Mouse (Mus musculus) lung, embryonic 16.5 days (tissue): ENCODE data around the gene Trim45. TPM values are rescaled to one million over a fixed set of nuclear protein-coding genes. Genes with fewer than 3 reads are reported as not detected.

ENCODE experiments used
- ATAC-seq: fragments of 200-750 bp; cut with Nextera tagmentation; 2 replicates; pipeline ENCODE4 v1.8.0; 2017; ENCODE audit warnings: low read depth, mild to moderate bottlenecking, moderate library complexity
- H3K27ac ChIP-seq: fragments of 300-500 bp; sonication (generic); 2 replicates; pipeline ENCODE4 v1.5.1; 2014; ENCODE audit warnings: mild to moderate bottlenecking, control low read depth, low read length
- H3K27me3 ChIP-seq: fragments of 300-500 bp; sonication (generic); 2 replicates; pipeline ENCODE4 v1.6.1; 2014; ENCODE audit warnings: low read depth, low read length, mixed read lengths; ENCODE audit not compliant: control insufficient read depth, insufficient read depth
- H3K36me3 ChIP-seq: fragments of 300-500 bp; sonication (generic); 2 replicates; pipeline ENCODE4 v1.6.1; 2014; ENCODE audit warnings: low read length; ENCODE audit not compliant: control insufficient read depth, insufficient read depth
- H3K4me1 ChIP-seq: fragments of 300-500 bp; sonication (generic); replicated peaks from 2 replicates; pipeline ENCODE4 v1.6.1; 2014; ENCODE audit warnings: low read length, mixed read lengths; ENCODE audit not compliant: control insufficient read depth, insufficient read depth
- H3K4me2 ChIP-seq: fragments of 300-500 bp; sonication (generic); 2 replicates; pipeline ENCODE4 v1.6.1; 2014; ENCODE audit warnings: low read depth, low read length, control low read depth
- H3K4me3 ChIP-seq: fragments of 300-500 bp; sonication (generic); 2 replicates; pipeline ENCODE4 v1.5.1; 2014; ENCODE audit warnings: mild to moderate bottlenecking, low read length, control low read depth
- H3K9ac ChIP-seq: fragments of 300-500 bp; sonication (generic); 2 replicates; pipeline ENCODE4 v1.6.1; 2014; ENCODE audit warnings: low read length, control low read depth
- H3K9me3 ChIP-seq: fragments of 300-500 bp; sonication (generic); 2 replicates; pipeline ENCODE4 v1.6.1; 2016; ENCODE audit warnings: low read length; ENCODE audit not compliant: control insufficient read depth
- WGBS: fragments of 180-500 bp; shearing (Covaris S2); extraction: QIAGEN DNeasy Blood & Tissue Kit; methylation state at CpG from one replicate; pipeline ENCODE4 v1.1.7; 2014; 5-methylcytosine and 5-hydroxymethylcytosine counted together
- polyA plus RNA-seq: library from polyadenylated mRNA; unstranded; fragments of >200 nt; fragmentation: Nextera tagmentation; extraction: Ambion mirVana; gene quantifications from 2 replicates; pipeline ENCODE4 v1.2.1, GENCODE M21; 2015

Trim45 gene
- polyA plus RNA-seq, 1 experiment from 2014 or later, result 5.4 TPM

DNA sequence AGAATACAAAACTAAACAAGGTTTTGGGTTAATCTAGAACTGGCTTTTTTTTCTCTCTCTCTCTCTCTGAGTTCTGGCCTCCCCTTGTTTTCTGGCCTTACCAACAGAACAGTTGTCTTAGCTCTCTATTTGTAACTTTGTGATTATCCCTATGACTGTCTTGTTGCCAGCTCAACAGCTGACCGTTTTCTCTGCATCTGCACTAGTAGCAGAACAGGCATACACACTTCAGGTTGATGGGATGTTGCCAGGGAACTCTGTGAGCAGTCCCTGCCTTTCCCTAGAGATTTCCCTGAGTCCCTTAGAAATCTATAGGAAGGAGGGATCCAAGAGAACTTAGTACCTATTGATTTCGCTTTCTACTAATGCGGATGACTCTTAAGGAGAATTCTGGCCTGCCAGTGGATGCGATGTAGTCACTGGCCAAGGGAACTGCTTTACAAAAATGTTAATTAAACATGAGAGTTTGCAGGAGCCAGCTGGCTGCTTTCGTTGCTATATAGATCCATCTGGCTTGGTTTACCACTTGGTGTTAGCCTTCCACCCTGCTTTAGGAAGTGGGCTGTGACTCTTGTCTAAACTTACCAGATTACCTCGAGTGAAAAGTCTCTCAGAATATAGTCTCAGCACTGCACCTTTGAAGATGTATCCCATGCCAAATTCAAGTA, 2.2 kb downstream of the Trim45 start:
- no peak overlapping the region for H3K4me2 ChIP-seq
- H3K4me1 ChIP-seq, result peaks cover 19% of the 10 kb centered on the region
- WGBS, result 64% methylated on average over 6 of the region's 6 CpGs
- no peak overlapping the region for H3K27ac ChIP-seq
- no peak for ATAC-seq
- H3K9ac ChIP-seq, result no peak overlapping the region
- no peaks in the 10 kb centered on the region; the same call in 1 of the 2 replicates for H3K36me3 ChIP-seq
- H3K27me3 ChIP-seq, result no peaks in the 10 kb centered on the region
- H3K9me3 ChIP-seq, result no peaks in the 10 kb centered on the region
- H3K4me3 ChIP-seq, result no peak overlapping the region

DNA sequence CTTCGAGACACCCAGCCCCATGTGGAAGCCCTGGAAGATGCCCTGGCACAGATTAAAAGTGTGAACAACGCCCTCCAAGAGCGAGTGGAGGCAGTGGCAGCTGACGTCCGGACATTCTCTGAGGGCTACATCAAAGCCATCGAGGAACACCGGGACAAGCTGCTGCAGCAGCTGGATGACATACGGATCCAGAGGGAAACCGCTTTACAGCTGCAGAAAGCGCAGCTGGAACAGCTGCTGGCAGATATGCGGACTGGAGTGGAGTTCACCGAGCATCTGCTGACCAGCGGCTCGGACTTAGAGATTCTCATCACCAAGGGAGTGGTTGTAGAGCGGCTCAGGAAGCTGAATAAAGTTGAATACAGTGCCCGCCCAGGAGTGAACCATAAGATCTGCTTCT, 3.2 kb downstream of the Trim45 start:
- H3K27ac ChIP-seq, result no peak overlapping the region
- no peak overlapping the region for H3K9ac ChIP-seq
- no peaks in the 10 kb centered on the region for H3K27me3 ChIP-seq
- H3K9me3 ChIP-seq, result no peaks in the 10 kb centered on the region
- H3K4me3 ChIP-seq, result no peak overlapping the region
- 48% methylated on average over 16 of the region's 16 CpGs for WGBS
- H3K36me3 ChIP-seq, result no peaks in the 10 kb centered on the region; the same call in 1 of the 2 replicates
- ATAC-seq, result no peak
- peaks cover 19% of the 10 kb centered on the region for H3K4me1 ChIP-seq
- no peak overlapping the region for H3K4me2 ChIP-seq

DNA sequence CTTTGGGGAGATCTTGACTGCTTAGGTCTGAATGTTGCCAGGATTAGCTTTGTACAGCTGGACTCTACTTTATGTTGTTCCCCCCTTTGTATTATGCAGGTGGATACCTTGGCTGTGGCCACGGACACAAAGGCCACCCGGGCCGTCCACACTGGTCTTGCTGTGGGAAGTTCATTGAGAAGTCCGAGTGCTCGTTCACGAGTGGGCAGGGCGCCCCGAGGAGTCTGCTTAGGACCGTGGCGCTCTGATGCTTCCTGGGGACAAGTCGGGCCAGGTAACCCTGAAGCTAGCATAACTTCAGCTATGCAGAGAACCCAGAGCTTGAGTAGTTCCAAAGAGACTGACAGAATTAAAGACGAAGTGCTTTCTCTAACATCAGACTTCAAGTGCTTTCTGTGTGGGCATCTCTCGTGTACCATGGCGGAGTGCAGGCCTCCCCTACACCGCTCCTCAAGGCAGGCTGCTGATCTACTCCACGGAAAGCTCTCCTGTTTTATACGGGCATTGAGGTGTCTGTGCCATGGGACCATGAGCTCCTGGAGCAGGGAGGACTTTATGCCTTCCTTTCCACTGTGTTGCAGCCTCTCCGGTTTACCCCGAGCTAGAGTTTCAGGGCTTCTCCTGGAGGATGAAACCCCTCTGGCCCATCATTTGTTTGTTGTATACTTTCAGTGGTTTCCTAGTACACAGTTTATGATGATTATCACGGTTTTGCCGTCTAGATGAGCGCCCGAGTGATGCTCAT, 9.5 kb downstream of the Trim45 start:
- H3K9me3 ChIP-seq, result no peaks in the 10 kb centered on the region
- no peaks in the 10 kb centered on the region for H3K4me1 ChIP-seq
- H3K4me3 ChIP-seq, result no peak overlapping the region
- no peaks in the 10 kb centered on the region for H3K27me3 ChIP-seq
- 91% methylated on average over 23 of the region's 23 CpGs for WGBS
- no peak overlapping the region for H3K4me2 ChIP-seq
- ATAC-seq, result no peak
- H3K27ac ChIP-seq, result no peak overlapping the region
- H3K36me3 ChIP-seq, result peaks cover 9% of the 10 kb centered on the region; the same call in 1 of the 2 replicates
- no peak overlapping the region for H3K9ac ChIP-seq

DNA sequence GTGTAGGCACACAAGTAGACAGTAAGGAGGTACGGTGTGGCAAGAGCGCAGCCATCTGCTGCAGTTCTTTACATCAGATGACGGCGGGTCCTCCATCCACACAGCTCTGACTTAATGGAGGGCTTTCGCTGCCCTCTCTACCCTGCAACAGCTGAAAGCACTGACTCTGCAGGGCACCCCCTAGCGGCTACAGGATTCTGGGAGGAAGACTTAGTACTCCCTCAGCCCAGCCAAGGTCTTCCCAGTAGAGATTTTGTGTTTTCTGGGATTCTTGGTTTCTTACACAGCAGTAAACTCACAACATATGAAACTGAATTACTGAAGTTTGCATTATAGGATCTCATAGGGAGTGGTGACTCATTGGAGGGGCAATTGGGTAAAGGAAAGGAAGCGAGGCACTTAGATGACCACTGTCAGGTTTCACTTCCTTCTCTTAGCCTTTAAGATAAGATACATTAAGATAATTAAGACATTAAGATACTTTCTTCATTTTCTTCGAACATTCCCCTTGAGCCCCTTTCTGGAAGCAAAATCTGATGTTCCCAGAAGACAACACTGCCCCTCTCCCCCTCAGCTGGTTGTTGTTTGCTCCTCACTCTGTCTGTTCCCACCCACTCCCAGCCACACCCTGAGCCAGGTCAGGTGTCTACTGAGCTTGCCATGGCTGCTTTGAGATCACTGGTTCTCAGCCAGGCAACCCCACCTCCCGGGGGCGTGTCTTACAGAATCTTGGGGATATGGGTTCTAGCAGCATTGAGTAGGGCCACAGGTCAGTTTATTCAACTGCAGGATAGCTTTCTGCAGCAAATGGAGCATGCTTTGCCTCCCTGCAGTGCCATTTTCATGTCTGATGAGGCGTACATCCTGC, 10.3 kb downstream of the Trim45 start:
- H3K9me3 ChIP-seq, result no peaks in the 10 kb centered on the region
- ATAC-seq, result no peak
- H3K4me3 ChIP-seq, result no peak overlapping the region
- no peak overlapping the region for H3K27ac ChIP-seq
- peaks cover 11% of the 10 kb centered on the region; the same call in 1 of the 2 replicates for H3K36me3 ChIP-seq
- H3K27me3 ChIP-seq, result no peaks in the 10 kb centered on the region
- no peak overlapping the region for H3K9ac ChIP-seq
- no peak overlapping the region for H3K4me2 ChIP-seq
- WGBS, result 72% methylated on average over 11 of the region's 11 CpGs
- no peaks in the 10 kb centered on the region for H3K4me1 ChIP-seq

- Histone ChIP-seq H3K36me3 (peaks cover 11% of the 10 kb centered on the region; the same call in 1 of the 2 replicates), H3K4me2 (no peak overlapping the region), H3K4me3 (no peak overlapping the region)
Observed at GRCm38 (mm10) chr3:100935521-100935920, 13.5 kb downstream of the Trim45 start.

DNA sequence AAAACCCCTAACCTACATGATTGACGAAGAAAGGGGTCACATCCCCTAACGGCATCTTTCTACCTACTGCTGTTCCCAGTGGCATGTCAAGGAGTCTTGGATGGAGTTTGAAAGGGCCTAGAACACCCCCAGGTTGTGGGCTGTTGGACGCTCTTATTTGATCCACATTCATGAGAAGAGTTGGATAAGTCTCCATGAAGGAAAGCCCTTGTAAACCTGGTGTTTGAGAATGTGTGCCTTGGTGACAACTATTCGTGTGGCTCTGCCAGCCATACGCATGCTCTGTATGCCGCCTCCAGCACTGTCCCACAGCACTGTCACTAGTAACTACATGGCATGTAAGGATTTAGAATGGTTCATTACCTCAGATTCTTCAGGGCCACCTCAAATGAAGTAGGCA, 14.2 kb downstream of the Trim45 start:
- Histone ChIP-seq H3K36me3 (peaks cover 11% of the 10 kb centered on the region; the same call in 1 of the 2 replicates), H3K9ac (no peak overlapping the region), H3K27ac (no peak overlapping the region), H3K9me3 (no peaks in the 10 kb centered on the region), H3K4me3 (no peak overlapping the region), H3K27me3 (no peaks in the 10 kb centered on the region), H3K4me2 (no peak overlapping the region), H3K4me1 (no peaks in the 10 kb centered on the region)
- 90% methylated on average over 6 of the region's 6 CpGs for WGBS
- no peak for ATAC-seq

More at GRCm38 (mm10) chr3:100935521-100935920, 13.5 kb downstream of the Trim45 start:
- ATAC-seq, result no peak
- no peak overlapping the region for H3K27ac ChIP-seq
- 90% methylated on average over 6 of the region's 6 CpGs for WGBS
- H3K27me3 ChIP-seq, result no peaks in the 10 kb centered on the region
- no peaks in the 10 kb centered on the region for H3K4me1 ChIP-seq
- H3K9ac ChIP-seq, result no peak overlapping the region
- no peaks in the 10 kb centered on the region for H3K9me3 ChIP-seq

DNA sequence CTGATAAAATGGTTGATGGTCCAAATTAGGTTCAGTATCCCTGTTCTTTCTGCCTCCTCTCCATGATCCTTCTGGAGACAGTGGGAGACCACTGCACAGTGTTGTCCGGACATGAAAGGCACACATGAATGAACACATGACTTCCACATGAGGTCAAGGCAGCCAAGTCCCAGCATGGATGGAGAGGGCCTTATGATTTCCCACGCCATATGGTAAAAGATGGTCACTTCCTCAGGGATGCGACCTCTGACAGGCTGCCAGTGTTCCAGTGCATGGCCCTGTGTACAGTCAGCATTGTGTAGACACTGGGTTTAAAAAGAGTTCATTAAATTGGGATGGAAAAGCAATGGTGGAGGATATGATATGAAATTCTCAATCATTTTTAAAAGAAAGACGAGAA, 16.2 kb downstream of the Trim45 start:
- no peak overlapping the region for H3K4me3 ChIP-seq
- no peak overlapping the region for H3K9ac ChIP-seq
- no peaks in the 10 kb centered on the region for H3K27me3 ChIP-seq
- H3K4me1 ChIP-seq, result no peaks in the 10 kb centered on the region
- H3K27ac ChIP-seq, result no peak overlapping the region
- no peak overlapping the region for H3K4me2 ChIP-seq
- no peak for ATAC-seq
- whole genome bisulfite sequencing, result 91% methylated on average over 4 of the region's 4 CpGs
- H3K36me3 ChIP-seq, result peaks cover 22% of the 10 kb centered on the region
- H3K9me3 ChIP-seq, result no peaks in the 10 kb centered on the region

- H3K4me1 ChIP-seq, result no peaks in the 10 kb centered on the region
- H3K36me3 ChIP-seq, result peaks cover 28% of the 10 kb centered on the region
- 82% methylated on average over 4 of the region's 4 CpGs for WGBS
- no peak overlapping the region for H3K4me2 ChIP-seq
- no peak overlapping the region for H3K9ac ChIP-seq
- no peak for ATAC-seq
- H3K9me3 ChIP-seq, result no peaks in the 10 kb centered on the region
- H3K4me3 ChIP-seq, result no peak overlapping the region
- no peak overlapping the region for H3K27ac ChIP-seq
- no peaks in the 10 kb centered on the region for H3K27me3 ChIP-seq
Observed at GRCm38 (mm10) chr3:100940496-100941037, 18.6 kb downstream of the Trim45 start.

DNA sequence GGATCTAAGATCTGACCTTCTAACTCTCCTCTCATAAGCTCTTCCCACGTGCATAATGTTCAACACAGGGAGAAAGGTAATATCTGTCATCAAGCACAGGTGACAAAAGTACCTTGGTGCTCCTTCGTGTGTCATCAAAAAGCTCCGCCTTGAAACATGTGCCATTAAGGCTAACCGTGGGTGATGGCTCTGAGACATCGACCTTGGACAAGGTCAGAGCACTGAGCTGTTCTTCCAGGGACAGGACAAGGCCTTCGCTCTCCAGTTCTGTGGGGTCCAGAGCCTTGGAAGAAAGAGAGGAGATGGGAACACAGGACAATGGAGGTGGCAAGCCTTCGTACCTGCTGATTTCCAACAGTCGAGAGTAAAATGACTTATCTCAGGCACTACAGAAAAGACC, 25.3 kb downstream of the Trim45 start:
- Histone ChIP-seq H3K4me2 (no peak overlapping the region), H3K4me3 (no peak overlapping the region), H3K36me3 (peaks cover 41% of the 10 kb centered on the region), H3K27me3 (no peaks in the 10 kb centered on the region), H3K27ac (no peak overlapping the region), H3K9me3 (no peaks in the 10 kb centered on the region), H3K4me1 (no peaks in the 10 kb centered on the region), H3K9ac (no peak overlapping the region)
- no peak for ATAC-seq
- 90% methylated on average over 8 of the region's 8 CpGs for WGBS
